Mouse (Mus musculus) E14TG2a.4 (cell line): ENCODE results near the gene Abhd14b.

Source experiments
- CTCF ChIP-seq: conservative IDR thresholded peaks from 2 replicates; pipeline ENCODE4 v1.5.1; 2014; ENCODE audit warnings: low read length
- NANOG ChIP-seq: IDR thresholded peaks from 2 replicates; pipeline ENCODE4 v1.6.1; 2014; ENCODE audit warnings: borderline replicate concordance, low read length, mixed read lengths
- POU5F1 ChIP-seq: IDR thresholded peaks from 2 replicates; pipeline ENCODE4 v1.6.1; 2014; ENCODE audit warnings: low read length, borderline replicate concordance

DNA sequence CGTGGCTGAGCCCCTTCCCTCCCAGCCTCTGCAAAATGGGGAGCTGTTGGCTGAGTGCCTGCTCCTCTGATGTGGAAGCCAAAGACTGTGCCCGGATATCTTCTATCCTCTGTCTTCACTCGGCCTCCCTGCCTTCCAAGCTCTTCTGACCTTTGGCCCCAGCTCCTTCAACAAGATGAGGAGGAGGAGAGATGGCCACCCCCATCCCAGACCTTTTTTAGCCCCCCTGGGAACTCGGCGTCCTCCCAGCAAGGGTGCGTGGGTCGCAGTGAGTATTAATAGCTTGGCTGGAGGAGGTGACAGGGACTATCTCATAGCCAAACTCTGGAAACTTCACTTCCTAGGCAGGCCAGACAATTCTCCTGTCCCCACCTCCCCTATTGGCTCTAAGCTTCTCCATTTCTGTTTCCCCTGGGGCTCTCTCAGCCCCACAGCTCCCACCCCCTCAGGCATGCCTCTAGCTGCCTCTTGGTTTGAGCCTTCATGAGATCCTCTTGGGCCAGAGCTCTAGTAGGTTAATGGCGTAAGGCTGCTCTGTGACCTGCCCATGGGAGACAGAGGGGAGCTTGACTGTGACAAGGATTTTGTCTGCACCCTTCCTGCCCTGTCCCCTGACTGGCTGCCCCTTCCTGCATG, 40.7 kb upstream of the Abhd14b start:
- TF ChIP-seq CTCF (no peak), NANOG (no peak), POU5F1 (no peak)
